Mouse (Mus musculus): Measurements from ENCODE around the gene Poc1b.

DNA sequence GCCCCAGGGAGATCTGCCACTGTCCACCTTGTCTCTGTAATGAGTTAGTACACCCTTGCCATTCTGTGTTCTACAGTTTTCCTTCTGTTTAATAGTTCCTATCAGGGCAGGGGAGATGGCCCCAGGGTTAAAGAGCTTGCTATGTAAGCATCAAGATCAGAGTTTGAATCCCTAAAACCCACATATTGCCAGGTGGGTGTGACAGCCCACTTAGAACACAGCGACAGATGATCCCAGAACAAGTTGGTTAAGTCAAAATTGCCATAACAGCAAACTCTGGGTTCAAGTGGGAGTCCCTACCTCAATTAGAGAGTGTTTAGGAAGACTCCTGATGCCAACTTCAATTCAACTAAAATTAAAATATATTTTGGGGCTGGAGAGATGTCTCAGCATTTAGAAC lies 81.3 kb downstream of the Poc1b start:
- TF ChIP-seq POLR2A (IDR thresholded peaks at IDR 0.05; ENCODE audit: insufficient read depth, low read depth, low read length) (no peak), CTCF (IDR thresholded peaks at IDR 0.05) (no peak), EP300 (IDR thresholded peaks at IDR 0.05; ENCODE audit: insufficient read depth, low read depth, low read length) (no peak)
